Comparison of ENCODE assay signal across 19 mouse cellular contexts in the genomic region with DNA sequence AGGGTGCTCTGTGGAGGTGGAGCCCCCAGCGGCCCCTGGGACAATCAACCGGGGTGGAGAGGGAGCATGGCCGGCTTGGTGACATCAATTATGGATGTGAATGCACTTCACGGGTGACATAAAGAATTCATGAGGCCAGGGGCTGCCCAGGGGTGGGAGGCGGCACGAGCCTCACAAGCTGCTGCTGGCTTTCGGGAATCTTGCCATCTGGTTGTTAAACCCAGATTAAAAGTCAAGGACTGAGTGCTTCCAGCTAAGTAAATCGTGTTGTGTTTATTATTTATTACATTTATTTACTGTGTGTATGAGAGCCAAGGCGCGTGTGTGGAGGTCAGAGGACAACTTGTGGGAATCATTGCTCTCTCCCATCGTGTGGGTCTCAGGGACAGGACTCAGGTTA. TPM values are rescaled to one million over a fixed set of nuclear protein-coding genes. Genes with fewer than 3 reads are reported as not detected.
DNase-seq lines count a peak whose midpoint lies in the region; ATAC-seq and TF ChIP-seq lines count a peak whose summit lies in the region.
"Had no signal": no experiment of that assay in that cellular context is flagged by ENCODE, and none has a peak within 500 bp of the region (broad histone marks: within the 10 kb centered on the region; RNA-seq: fewer than 3 reads in every experiment).

No protein-coding gene starts in this region.

- peaks cover 27% of the 10 kb centered on the region for H3K4me1 ChIP-seq in intestine, embryonic 15.5 days (replicated peaks)
- peaks cover 3% of the 10 kb centered on the region; the same call in 1 of the 2 replicates for H3K4me1 ChIP-seq in intestine, postnatal 0 days (replicated peaks; ENCODE audit: control insufficient read depth, insufficient read depth, low read length)
- H3K4me1 ChIP-seq in midbrain, embryonic 12.5 days = peaks cover 34% of the 10 kb centered on the region
- H3K4me1 ChIP-seq in midbrain, postnatal 0 days (ENCODE audit: insufficient read depth, low read length) = peaks cover 6% of the 10 kb centered on the region
- H3K4me1 ChIP-seq in midbrain, embryonic 13.5 days (replicated peaks) = peaks cover 32% of the 10 kb centered on the region
- peaks cover 24% of the 10 kb centered on the region for H3K4me1 ChIP-seq in heart, embryonic 10.5 days

- no peak overlapping the region for H3K9ac ChIP-seq in intestine, embryonic 15.5 days
- no peak overlapping the region for H3K9ac ChIP-seq in intestine, postnatal 0 days (ENCODE audit: low read depth, low read length)
- H3K9ac ChIP-seq in midbrain, embryonic 12.5 days (replicated peaks) = no peak overlapping the region
- H3K9ac ChIP-seq in midbrain, postnatal 0 days (replicated peaks; ENCODE audit: low read length, poor library complexity, severe bottlenecking) = no peak overlapping the region
- H3K9ac ChIP-seq in midbrain, embryonic 13.5 days (replicated peaks) = no peak overlapping the region
- H3K9ac ChIP-seq: forebrain, postnatal 0 days had no signal

- no peaks in the 10 kb centered on the region for H3K9me3 ChIP-seq in intestine, embryonic 15.5 days
- no peaks in the 10 kb centered on the region for H3K9me3 ChIP-seq in intestine, postnatal 0 days (ENCODE audit: control insufficient read depth)
- H3K9me3 ChIP-seq in midbrain, embryonic 12.5 days = no peaks in the 10 kb centered on the region
- H3K9me3 ChIP-seq in midbrain, postnatal 0 days (ENCODE audit: low read length) = no peaks in the 10 kb centered on the region
- H3K9me3 ChIP-seq in midbrain, embryonic 13.5 days = no peaks in the 10 kb centered on the region
- no peaks in the 10 kb centered on the region for H3K9me3 ChIP-seq in heart, embryonic 10.5 days

- H3K4me2 ChIP-seq in intestine, embryonic 15.5 days (replicated peaks) = 0 out of 2 replicates have a peak overlapping the region, but pooled peaks have one; percentile 5
- H3K4me2 ChIP-seq in intestine, postnatal 0 days (replicated peaks; ENCODE audit: low read depth) = no peak overlapping the region
- no peak overlapping the region for H3K4me2 ChIP-seq in midbrain, embryonic 12.5 days (replicated peaks)
- H3K4me2 ChIP-seq in midbrain, postnatal 0 days (ENCODE audit: low read depth, low read length, poor library complexity, severe bottlenecking) = no peak overlapping the region
- H3K4me2 ChIP-seq in midbrain, embryonic 13.5 days (replicated peaks) = no peak overlapping the region

- no peak for ATAC-seq in intestine, embryonic 15.5 days
- no peak for ATAC-seq in intestine, postnatal 0 days
- ATAC-seq in midbrain, embryonic 12.5 days (ENCODE audit: low FRiP score, low read depth) = no peak
- no peak for ATAC-seq in midbrain, postnatal 0 days (ENCODE audit: low FRiP score)
- ATAC-seq in midbrain, embryonic 13.5 days = no peak
- ATAC-seq: forebrain, postnatal 0 days had no signal

- 54% methylated on average over 11 of the region's 11 CpGs for WGBS in intestine, embryonic 15.5 days
- 57% methylated on average over 11 of the region's 11 CpGs for WGBS in intestine, postnatal 0 days
- WGBS in midbrain, embryonic 12.5 days = 62% methylated on average over 11 of the region's 11 CpGs
- 44% methylated on average over 11 of the region's 11 CpGs for WGBS in midbrain, postnatal 0 days
- WGBS in midbrain, embryonic 13.5 days = 49% methylated on average over 11 of the region's 11 CpGs
- WGBS in heart, embryonic 10.5 days = 69% methylated on average over 11 of the region's 11 CpGs

- intact Hi-C loops in left cerebral cortex, postnatal 4 days (cut with DNase I) = no loop called here

- DNase-seq in midbrain, postnatal 0 days (ENCODE audit: low spot score) = no peak
- DNase-seq in retina, embryonic 14.5 days (ENCODE audit: low spot score) = peak; percentile 67
- DNase-seq in heart, embryonic 10.5 days (ENCODE audit: low spot score) = no peak
- DNase-seq in left cerebral cortex, postnatal 4 days = no peak
- DNase-seq: adrenal gland, adult 8-10 months; cerebellum, adult 18-20 months; forebrain, postnatal 0 days; heart, adult 2 months; kidney, postnatal 14 days; lung, adult 18-20 months; lung, postnatal 4 days; right cerebral cortex, postnatal 25 days had no signal

- no peak overlapping the region for H3K4me3 ChIP-seq in intestine, embryonic 15.5 days (replicated peaks)
- no peak overlapping the region for H3K4me3 ChIP-seq in intestine, postnatal 0 days (ENCODE audit: low read depth, low read length)
- no peak overlapping the region for H3K4me3 ChIP-seq in midbrain, embryonic 12.5 days
- H3K4me3 ChIP-seq in midbrain, postnatal 0 days (ENCODE audit: low read depth, low read length) = no peak overlapping the region
- no peak overlapping the region for H3K4me3 ChIP-seq in midbrain, embryonic 13.5 days (replicated peaks)
- H3K4me3 ChIP-seq in heart, embryonic 10.5 days = no peak overlapping the region
- H3K4me3 ChIP-seq: erythroblast, embryonic 14.5 days; heart, adult 2 months had no signal

- no peaks in the 10 kb centered on the region for H3K36me3 ChIP-seq in intestine, embryonic 15.5 days
- no peaks in the 10 kb centered on the region for H3K36me3 ChIP-seq in intestine, postnatal 0 days (ENCODE audit: control insufficient read depth, insufficient read depth)
- H3K36me3 ChIP-seq in midbrain, embryonic 12.5 days = no peaks in the 10 kb centered on the region
- no peaks in the 10 kb centered on the region for H3K36me3 ChIP-seq in midbrain, postnatal 0 days (ENCODE audit: insufficient read depth, low read length)
- no peaks in the 10 kb centered on the region for H3K36me3 ChIP-seq in midbrain, embryonic 13.5 days
- H3K36me3 ChIP-seq in heart, embryonic 10.5 days = no peaks in the 10 kb centered on the region

- no peak for TF ChIP-seq CTCF in intestine, postnatal 0 days (IDR thresholded peaks at IDR 0.05; ENCODE audit: low read depth)
- TF ChIP-seq CTCF in midbrain, postnatal 0 days (IDR thresholded peaks at IDR 0.05) = no peak; the same call in 1 of the 2 replicates

- no peaks in the 10 kb centered on the region for H3K27me3 ChIP-seq in intestine, embryonic 15.5 days (replicated peaks)
- H3K27me3 ChIP-seq in intestine, postnatal 0 days (replicated peaks; ENCODE audit: control insufficient read depth, insufficient read depth, low read length) = no peaks in the 10 kb centered on the region
- peaks cover 12% of the 10 kb centered on the region for H3K27me3 ChIP-seq in midbrain, embryonic 12.5 days
- 0 out of 2 replicates have a peak, but pooled peaks cover 7% of the 10 kb centered on the region for H3K27me3 ChIP-seq in midbrain, postnatal 0 days (ENCODE audit: insufficient read depth, low read length)
- peaks cover 11% of the 10 kb centered on the region for H3K27me3 ChIP-seq in midbrain, embryonic 13.5 days
- H3K27me3 ChIP-seq in heart, embryonic 10.5 days (ENCODE audit: insufficient read depth, poor library complexity, severe bottlenecking) = peaks cover 24% of the 10 kb centered on the region

- H3K27ac ChIP-seq in intestine, embryonic 15.5 days = no peak overlapping the region
- H3K27ac ChIP-seq in intestine, postnatal 0 days (ENCODE audit: low read depth, low read length) = no peak overlapping the region
- H3K27ac ChIP-seq in midbrain, embryonic 12.5 days (replicated peaks) = peak overlapping the region; percentile 35; the same call in 1 of the 2 replicates
- no peak overlapping the region for H3K27ac ChIP-seq in midbrain, postnatal 0 days (ENCODE audit: low read depth, low read length)
- H3K27ac ChIP-seq in midbrain, embryonic 13.5 days = peak overlapping the region; percentile 62
- no peak overlapping the region for H3K27ac ChIP-seq in heart, embryonic 10.5 days
- H3K27ac ChIP-seq: heart, adult 2 months had no signal

RNA-seq across cellular contexts. Expression of a gene that starts 3.4 kb away (rescaled TPM):
- 11.9 and 12.8 TPM in 2 replicates for polyA plus RNA-seq in intestine, embryonic 15.5 days (2015; fragmentation: Nextera tagmentation; extraction: Ambion mirVana)
- polyA plus RNA-seq in intestine, postnatal 0 days (2015; fragmentation: Nextera tagmentation; extraction: Ambion mirVana) = 4.6 and 5.1 TPM in 2 replicates
- 8.0 and 8.2 TPM in 2 replicates for polyA plus RNA-seq in midbrain, embryonic 12.5 days (2016; fragmentation: Nextera tagmentation; extraction: Ambion mirVana)
- total RNA-seq in midbrain, postnatal 0 days (2014; rRNA removed) = 15.1 and 17.9 TPM in 2 replicates
- 8.4 and 9.9 TPM in 2 replicates for polyA plus RNA-seq in midbrain, postnatal 0 days (2015; fragmentation: Nextera tagmentation; extraction: Ambion mirVana)
- 8.2 and 8.7 TPM in 2 replicates for polyA plus RNA-seq in midbrain, embryonic 13.5 days (2015; fragmentation: Nextera tagmentation; extraction: Ambion mirVana)
- 5.5 and 6.0 TPM in 2 replicates for polyA plus RNA-seq in heart, embryonic 10.5 days (2016; fragmentation: Nextera tagmentation; extraction: Ambion mirVana)
- total RNA-seq in left cerebral cortex, postnatal 4 days (2021) = 10 to 100 TPM; 11.1 TPM

RNA-seq across cellular contexts. Expression of a gene that starts 18.0 kb away (rescaled TPM):
- 105 and 127 TPM in 2 replicates for polyA plus RNA-seq in intestine, embryonic 15.5 days (2015; fragmentation: Nextera tagmentation; extraction: Ambion mirVana)
- 83.5 and 90.5 TPM in 2 replicates for polyA plus RNA-seq in intestine, postnatal 0 days (2015; fragmentation: Nextera tagmentation; extraction: Ambion mirVana)
- 56.8 and 61.6 TPM in 2 replicates for polyA plus RNA-seq in midbrain, embryonic 12.5 days (2016; fragmentation: Nextera tagmentation; extraction: Ambion mirVana)
- 41.7 and 49.3 TPM in 2 replicates for total RNA-seq in midbrain, postnatal 0 days (2014; rRNA removed)
- polyA plus RNA-seq in midbrain, postnatal 0 days (2015; fragmentation: Nextera tagmentation; extraction: Ambion mirVana) = 75.8 and 82.5 TPM in 2 replicates
- 64.6 and 68.4 TPM in 2 replicates for polyA plus RNA-seq in midbrain, embryonic 13.5 days (2015; fragmentation: Nextera tagmentation; extraction: Ambion mirVana)
- 94.2 and 106 TPM in 2 replicates for polyA plus RNA-seq in heart, embryonic 10.5 days (2016; fragmentation: Nextera tagmentation; extraction: Ambion mirVana)
- 10 to 100 TPM; 45.9 to 47.6 TPM for total RNA-seq in left cerebral cortex, postnatal 4 days (2021)

RNA-seq across cellular contexts. Expression of a gene that starts 25.5 kb away (rescaled TPM):
- 1.4 TPM in 2 replicates for polyA plus RNA-seq in intestine, embryonic 15.5 days (2015; fragmentation: Nextera tagmentation; extraction: Ambion mirVana)
- 0.94 and 1.1 TPM in 2 replicates for polyA plus RNA-seq in intestine, postnatal 0 days (2015; fragmentation: Nextera tagmentation; extraction: Ambion mirVana)
- polyA plus RNA-seq in midbrain, embryonic 12.5 days (2016; fragmentation: Nextera tagmentation; extraction: Ambion mirVana) = 6.5 and 7.9 TPM in 2 replicates
- 90.5 and 106 TPM in 2 replicates for total RNA-seq in midbrain, postnatal 0 days (2014; rRNA removed)
- polyA plus RNA-seq in midbrain, postnatal 0 days (2015; fragmentation: Nextera tagmentation; extraction: Ambion mirVana) = 15.6 and 17.4 TPM in 2 replicates
- 7.6 and 10.4 TPM in 2 replicates for polyA plus RNA-seq in midbrain, embryonic 13.5 days (2015; fragmentation: Nextera tagmentation; extraction: Ambion mirVana)
- polyA plus RNA-seq in heart, embryonic 10.5 days (2016; fragmentation: Nextera tagmentation; extraction: Ambion mirVana) = 0.36 and 1.0 TPM in 2 replicates
- 10 to 100 TPM; 91.1 to 95.7 TPM for total RNA-seq in left cerebral cortex, postnatal 4 days (2021)

RNA-seq across cellular contexts. Expression of a gene that starts 43.9 kb away (rescaled TPM):
- 0.15 and 0.33 TPM in 2 replicates for polyA plus RNA-seq in intestine, embryonic 15.5 days (2015; fragmentation: Nextera tagmentation; extraction: Ambion mirVana)
- 3.6 and 3.9 TPM in 2 replicates for polyA plus RNA-seq in intestine, postnatal 0 days (2015; fragmentation: Nextera tagmentation; extraction: Ambion mirVana)
- 0.29 TPM in 1 of 2 replicates, not detected in the other for polyA plus RNA-seq in midbrain, embryonic 12.5 days (2016; fragmentation: Nextera tagmentation; extraction: Ambion mirVana)
- total RNA-seq in midbrain, postnatal 0 days (2014; rRNA removed) = 0.47 and 0.49 TPM in 2 replicates
- 0.43 and 0.66 TPM in 2 replicates for polyA plus RNA-seq in midbrain, postnatal 0 days (2015; fragmentation: Nextera tagmentation; extraction: Ambion mirVana)
- polyA plus RNA-seq in midbrain, embryonic 13.5 days (2015; fragmentation: Nextera tagmentation; extraction: Ambion mirVana) = 0.15 TPM in 1 of 2 replicates, not detected in the other
- not detected in 2 replicates for polyA plus RNA-seq in heart, embryonic 10.5 days (2016; fragmentation: Nextera tagmentation; extraction: Ambion mirVana)
- total RNA-seq in left cerebral cortex, postnatal 4 days (2021) = not detected
- total RNA-seq: forebrain, postnatal 0 days had no signal
- polyA plus RNA-seq: embryonic facial prominence, embryonic 11.5 days had no signal

RNA-seq across cellular contexts. Expression of a gene that starts 48.3 kb away (rescaled TPM):
- 0.52 and 0.85 TPM in 2 replicates for polyA plus RNA-seq in intestine, embryonic 15.5 days (2015; fragmentation: Nextera tagmentation; extraction: Ambion mirVana)
- 0.10 TPM in 1 of 2 replicates, not detected in the other for polyA plus RNA-seq in intestine, postnatal 0 days (2015; fragmentation: Nextera tagmentation; extraction: Ambion mirVana)
- polyA plus RNA-seq in midbrain, embryonic 12.5 days (2016; fragmentation: Nextera tagmentation; extraction: Ambion mirVana) = 0.14 and 0.34 TPM in 2 replicates
- 4.3 and 4.5 TPM in 2 replicates for total RNA-seq in midbrain, postnatal 0 days (2014; rRNA removed)
- 4.8 and 5.9 TPM in 2 replicates for polyA plus RNA-seq in midbrain, postnatal 0 days (2015; fragmentation: Nextera tagmentation; extraction: Ambion mirVana)
- polyA plus RNA-seq in midbrain, embryonic 13.5 days (2015; fragmentation: Nextera tagmentation; extraction: Ambion mirVana) = 0.43 and 0.55 TPM in 2 replicates
- polyA plus RNA-seq in heart, embryonic 10.5 days (2016; fragmentation: Nextera tagmentation; extraction: Ambion mirVana) = 0.18 and 0.46 TPM in 2 replicates
- total RNA-seq in left cerebral cortex, postnatal 4 days (2021) = 1 to 10 TPM; 1.2 to 1.9 TPM
- total RNA-seq: common myeloid progenitor, adult 5-6 weeks had no signal
- polyA plus RNA-seq: erythroblast, embryonic 14.5 days had no signal

Comparison
In these comparisons a context has a peak if more than half of its experiments do, and no peak if none do; other contexts are left out.
1. H3K27ac ChIP-seq: peak in midbrain, embryonic 12.5 days (single experiment) and midbrain, embryonic 13.5 days (single experiment); none in intestine, embryonic 15.5 days (single experiment), intestine, postnatal 0 days (single experiment), midbrain, postnatal 0 days (single experiment) and heart, embryonic 10.5 days (single experiment).